Mouse (Mus musculus): ENCODE results near the gene Slc29a2. TPM values are rescaled to one million over a fixed set of nuclear protein-coding genes. Genes with fewer than 3 reads are reported as not detected.
A peak's percentile ranks its signal among the peaks of the same experiment; 100 is the strongest.

The Slc29a2 gene
- polyA plus RNA-seq, 1 experiment from 2014 or later: 11.1 TPM

DNA sequence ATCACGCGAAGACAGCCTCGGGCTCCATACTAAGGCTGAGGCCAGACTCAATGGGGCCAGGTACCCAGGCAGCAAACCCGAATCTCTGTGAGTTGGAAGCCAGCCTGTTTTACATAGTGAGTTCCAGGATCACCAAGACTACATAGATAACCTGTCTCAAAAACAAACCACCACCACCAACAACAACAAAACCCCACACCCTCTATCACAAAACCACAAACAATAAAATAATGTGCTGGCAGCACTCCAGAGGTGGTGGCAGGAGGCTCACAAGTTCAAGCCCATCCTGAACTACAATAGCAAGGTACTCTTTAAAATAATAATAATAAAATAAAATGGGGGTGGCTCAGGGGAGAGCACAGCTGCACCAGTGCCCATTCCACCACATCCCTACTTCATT lies 12.9 kb downstream of the Slc29a2 start:
- Histone ChIP-seq H3K4me3 (no peak overlapping the region), H3K36me3 (0 out of 2 replicates have a peak, but pooled peaks cover under 1% of the 10 kb centered on the region), H3K27me3 (no peaks in the 10 kb centered on the region), H3K4me1 (replicated peaks) (peaks cover 29% of the 10 kb centered on the region), H3K9ac (no peak overlapping the region), H3K9me3 (replicated peaks) (no peaks in the 10 kb centered on the region), H3K27ac (no peak overlapping the region), H3K4me2 (no peak overlapping the region)
- 79% methylated on average over 4 of the region's 4 CpGs for WGBS
- no peak for ATAC-seq (replicated peaks; ENCODE audit: insufficient number of reproducible peaks, insufficient read depth, low FRiP score, low read depth)

DNA sequence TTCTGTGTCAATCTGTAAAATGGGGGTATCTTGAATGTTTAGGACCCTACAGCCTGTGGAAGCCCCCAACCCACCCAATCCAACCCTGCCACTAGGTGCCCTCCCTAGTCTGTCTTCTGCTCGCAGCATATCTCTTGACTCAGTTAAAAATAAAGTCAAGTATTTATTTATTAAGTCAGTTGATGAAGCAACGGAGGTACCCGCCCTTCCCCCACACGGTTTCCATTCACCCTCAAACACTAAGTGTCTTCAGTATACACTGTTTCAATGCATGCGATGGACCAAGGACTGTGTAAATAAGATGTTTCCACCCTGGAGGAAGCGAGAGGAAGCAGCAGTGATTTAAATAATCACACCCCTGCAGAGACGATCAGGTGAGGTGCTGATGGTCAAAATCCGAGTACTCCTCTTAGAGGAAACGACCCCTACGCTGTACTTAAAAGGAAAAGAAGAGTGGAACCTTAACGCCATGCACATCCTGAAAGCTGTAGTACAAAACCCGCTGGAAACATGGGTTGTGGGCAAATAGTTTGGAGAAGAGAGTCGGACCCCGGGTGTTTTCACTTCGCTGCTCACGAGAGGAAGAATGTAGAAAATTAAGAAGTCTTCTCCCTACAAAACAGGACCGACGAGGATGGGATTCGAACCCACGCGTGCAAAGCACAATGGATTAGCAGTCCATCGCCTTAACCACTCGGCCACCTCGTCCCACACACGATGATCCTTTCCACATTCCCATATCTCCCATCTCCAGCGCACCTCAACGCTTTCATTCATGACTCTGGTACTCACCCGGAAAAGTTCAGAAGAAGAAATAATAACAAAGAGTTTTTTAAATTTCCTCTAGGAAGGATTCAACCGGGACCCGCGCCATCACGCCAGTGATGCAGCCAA lies 14.3 kb downstream of the Slc29a2 start:
- Histone ChIP-seq H3K4me3 (peak overlapping the region; percentile 84), H3K27ac (peak overlapping the region; percentile 77), H3K4me2 (peak overlapping the region; percentile 98), H3K36me3 (no peaks in the 10 kb centered on the region), H3K4me1 (replicated peaks) (peaks cover 36% of the 10 kb centered on the region), H3K27me3 (no peaks in the 10 kb centered on the region), H3K9ac (peak overlapping the region; percentile 94), H3K9me3 (replicated peaks) (no peaks in the 10 kb centered on the region)
- peak; percentile 24; the same call in 1 of the 2 replicates for ATAC-seq (replicated peaks; ENCODE audit: insufficient number of reproducible peaks, insufficient read depth, low FRiP score, low read depth)
- 3% methylated on average over 32 of the region's 32 CpGs for WGBS

DNA sequence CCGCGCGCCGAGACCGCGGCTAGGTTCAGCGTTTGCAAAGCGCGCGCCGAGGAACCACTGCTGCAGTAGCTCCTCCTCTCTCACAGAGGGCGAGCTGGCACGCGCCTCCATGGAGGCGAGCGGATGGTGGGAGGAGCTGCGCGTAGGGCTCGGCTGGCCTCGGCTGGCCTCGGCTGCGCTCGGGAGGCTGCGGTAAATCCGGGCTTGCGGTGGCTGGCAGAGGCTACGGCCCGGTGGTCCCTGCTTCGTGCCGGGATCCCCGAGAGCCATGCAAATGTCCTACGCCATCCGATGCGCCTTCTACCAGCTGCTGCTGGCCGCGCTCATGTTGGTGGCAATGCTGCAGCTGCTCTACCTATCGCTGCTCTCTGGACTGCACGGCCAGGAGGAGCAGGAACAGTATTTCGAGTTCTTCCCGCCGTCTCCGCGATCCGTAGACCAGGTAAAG lies 15.1 kb downstream of the Slc29a2 start, which contains the start of the genes B4gat1 and AC124502.3:
Gene B4gat1 (plus strand): TSS at position 118 of the 448 bp plus-strand sequence.
Gene AC124502.3 (plus strand): TSS at position 183 of the 448 bp plus-strand sequence.
- H3K27ac ChIP-seq: peak within 1 kb of the TSS; percentile 77
- peak within 1 kb of the TSS; percentile 94 for H3K9ac ChIP-seq
- H3K36me3 ChIP-seq: no peaks in the 10 kb centered on the region
- H3K4me2 ChIP-seq: peak within 1 kb of the TSS; percentile 98
- peak; percentile 90 for ATAC-seq (replicated peaks; ENCODE audit: insufficient number of reproducible peaks, insufficient read depth, low FRiP score, low read depth)
- H3K9me3 ChIP-seq (replicated peaks): no peaks in the 10 kb centered on the region
- peaks cover 36% of the 10 kb centered on the region for H3K4me1 ChIP-seq (replicated peaks)
- H3K27me3 ChIP-seq: no peaks in the 10 kb centered on the region
- WGBS: under 1% methylated on average over 42 of the region's 44 CpGs
- H3K4me3 ChIP-seq: peak within 1 kb of the TSS; percentile 84

- WGBS: 14% methylated on average over 41 of the region's 41 CpGs
These were observed 15.8 kb downstream of the Slc29a2 start for GRCm38 (mm10) chr19:5039301-5040114.

GRCm38 (mm10) chr19:5040862-5041523 lies 17.3 kb downstream of the Slc29a2 start, which contains the start of gene Brms1:
Gene Brms1, plus strand, starts transcription at chr19:5041354.
- Histone ChIP-seq H3K4me1 (replicated peaks) (peaks cover 36% of the 10 kb centered on the region), H3K9ac (peak within 1 kb of the TSS; percentile 86), H3K27ac (peak within 1 kb of the TSS; percentile 76), H3K27me3 (no peaks in the 10 kb centered on the region), H3K4me3 (peak within 1 kb of the TSS; percentile 84), H3K9me3 (replicated peaks) (no peaks in the 10 kb centered on the region), H3K4me2 (peak within 1 kb of the TSS; percentile 98), H3K36me3 (no peaks in the 10 kb centered on the region; the same call in 1 of the 2 replicates)
- peak; percentile 52 for ATAC-seq (replicated peaks; ENCODE audit: insufficient number of reproducible peaks, insufficient read depth, low FRiP score, low read depth)
- WGBS: 4% methylated on average over 40 of the region's 40 CpGs

More at GRCm38 (mm10) chr19:5039301-5040114, 15.8 kb downstream of the Slc29a2 start:
- Histone ChIP-seq H3K4me2 (peak overlapping the region; percentile 98), H3K4me3 (peak overlapping the region; percentile 84), H3K9me3 (replicated peaks) (no peaks in the 10 kb centered on the region), H3K27ac (no peak overlapping the region), H3K9ac (peak overlapping the region; percentile 94), H3K4me1 (replicated peaks) (peaks cover 36% of the 10 kb centered on the region), H3K36me3 (no peaks in the 10 kb centered on the region), H3K27me3 (no peaks in the 10 kb centered on the region)
- 0 out of 2 replicates have a peak, but pooled peaks have one; percentile 1 for ATAC-seq (replicated peaks; ENCODE audit: insufficient number of reproducible peaks, insufficient read depth, low FRiP score, low read depth)

DNA sequence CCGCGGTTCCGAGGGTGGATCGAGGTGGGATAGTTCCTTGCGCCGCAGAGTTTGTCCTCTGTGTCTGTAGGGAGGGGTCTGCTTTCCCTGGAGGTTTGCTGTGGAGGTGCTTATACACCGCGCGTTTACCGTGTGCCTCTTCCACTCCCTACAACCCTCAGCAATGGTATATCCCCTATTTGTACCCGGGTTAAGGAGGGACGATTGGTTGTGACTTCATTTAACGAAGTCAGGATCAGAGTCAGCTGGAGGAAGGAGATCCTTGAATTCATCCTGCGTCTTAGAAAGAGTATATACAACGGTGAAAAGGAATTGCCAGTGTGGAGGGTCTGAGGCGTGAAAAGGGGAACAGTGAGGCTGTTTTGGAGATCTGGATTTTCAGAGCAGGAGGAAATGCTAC lies 17.9 kb downstream of the Slc29a2 start:
- H3K4me3 ChIP-seq: peak overlapping the region; percentile 84
- WGBS: 2% methylated on average over 16 of the region's 16 CpGs
- H3K4me2 ChIP-seq: peak overlapping the region; percentile 98
- H3K9ac ChIP-seq: peak overlapping the region; percentile 86
- H3K27me3 ChIP-seq: no peaks in the 10 kb centered on the region
- peaks cover 3% of the 10 kb centered on the region; the same call in 1 of the 2 replicates for H3K36me3 ChIP-seq
- no peaks in the 10 kb centered on the region for H3K9me3 ChIP-seq (replicated peaks)
- H3K4me1 ChIP-seq (replicated peaks): peaks cover 36% of the 10 kb centered on the region
- ATAC-seq (replicated peaks; ENCODE audit: insufficient number of reproducible peaks, insufficient read depth, low FRiP score, low read depth): no peak
- peak overlapping the region; percentile 76 for H3K27ac ChIP-seq

DNA sequence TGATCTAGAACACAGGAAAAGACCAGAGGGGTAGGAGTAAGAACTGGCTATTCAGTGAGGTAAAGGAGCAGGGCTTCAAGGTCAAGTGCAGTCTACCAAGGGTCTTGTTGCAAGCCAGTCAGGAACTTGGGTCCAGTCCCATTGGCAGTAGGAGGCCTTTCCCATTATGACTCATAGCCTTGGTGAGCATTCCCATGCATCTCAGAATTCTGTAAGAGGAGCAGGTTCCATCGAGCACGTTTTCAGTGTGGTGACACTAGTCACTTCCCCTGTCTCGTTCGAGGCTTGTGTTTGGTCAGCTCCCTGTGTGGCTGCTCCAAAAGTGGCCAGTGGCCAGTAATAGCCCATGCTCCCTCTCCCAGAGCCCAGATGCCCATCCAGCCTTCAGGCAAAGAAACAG lies 21.9 kb downstream of the Slc29a2 start:
- WGBS: 67% methylated on average over 4 of the region's 4 CpGs
- H3K27ac ChIP-seq: no peak overlapping the region
- peaks cover 21% of the 10 kb centered on the region for H3K4me1 ChIP-seq (replicated peaks)
- no peak for ATAC-seq (replicated peaks; ENCODE audit: insufficient number of reproducible peaks, insufficient read depth, low FRiP score, low read depth)
- no peaks in the 10 kb centered on the region for H3K27me3 ChIP-seq
- no peaks in the 10 kb centered on the region for H3K9me3 ChIP-seq (replicated peaks)
- no peak overlapping the region for H3K9ac ChIP-seq
- H3K4me2 ChIP-seq: no peak overlapping the region
- no peak overlapping the region for H3K4me3 ChIP-seq
- H3K36me3 ChIP-seq: peaks cover 29% of the 10 kb centered on the region; the same call in 1 of the 2 replicates

- H3K36me3 ChIP-seq: peaks cover 29% of the 10 kb centered on the region; the same call in 1 of the 2 replicates
These were observed 24.7 kb downstream of the Slc29a2 start for GRCm38 (mm10) chr19:5048138-5049056.

GRCm38 (mm10) chr19:5049325-5049724 lies 25.7 kb downstream of the Slc29a2 start:
- no peak overlapping the region for H3K27ac ChIP-seq
- peaks cover 29% of the 10 kb centered on the region; the same call in 1 of the 2 replicates for H3K36me3 ChIP-seq
- peaks cover 18% of the 10 kb centered on the region for H3K27me3 ChIP-seq
- peaks cover 28% of the 10 kb centered on the region for H3K4me1 ChIP-seq (replicated peaks)
- WGBS: 79% methylated on average over 6 of the region's 6 CpGs
- no peak overlapping the region for H3K4me2 ChIP-seq
- ATAC-seq (replicated peaks; ENCODE audit: insufficient number of reproducible peaks, insufficient read depth, low FRiP score, low read depth): no peak
- no peaks in the 10 kb centered on the region for H3K9me3 ChIP-seq (replicated peaks)
- H3K9ac ChIP-seq: peak overlapping the region; percentile 21; the same call in 1 of the 2 replicates
- no peak overlapping the region for H3K4me3 ChIP-seq

More at GRCm38 (mm10) chr19:5048138-5049056, 24.7 kb downstream of the Slc29a2 start:
- Histone ChIP-seq H3K4me3 (no peak overlapping the region), H3K4me2 (no peak overlapping the region), H3K9ac (no peak overlapping the region), H3K9me3 (replicated peaks) (no peaks in the 10 kb centered on the region), H3K4me1 (replicated peaks) (peaks cover 28% of the 10 kb centered on the region), H3K27me3 (peaks cover 12% of the 10 kb centered on the region), H3K27ac (no peak overlapping the region)
- WGBS: 85% methylated on average over 14 of the region's 14 CpGs
- ATAC-seq (replicated peaks; ENCODE audit: insufficient number of reproducible peaks, insufficient read depth, low FRiP score, low read depth): no peak
